Mouse (Mus musculus) cortical plate, adult 2 months (tissue): ENCODE results near the gene Sulf2.

ENCODE experiments used
- CTCF ChIP-seq: fragments of 200-500 bp; IDR thresholded peaks from 2 replicates; pipeline ENCODE4 v1.5.1; 2011; ENCODE audit warnings: mild to moderate bottlenecking, control low read depth, low read length; ENCODE audit not compliant: insufficient read depth; ENCODE audit errors: extremely low read depth
- POLR2A ChIP-seq: fragments of 200-500 bp; IDR thresholded peaks from 2 replicates; pipeline ENCODE4 v1.6.1; 2011; ENCODE audit warnings: mild to moderate bottlenecking, low read length, control low read depth; ENCODE audit not compliant: insufficient read depth; ENCODE audit errors: extremely low read depth

GRCm38 (mm10) chr2:166051966-166052365 is 103.5 kb downstream of the Sulf2 start:
- TF ChIP-seq POLR2A (no peak), CTCF (no peak)
